Mouse (Mus musculus) CH12.LX (cell line): ENCODE data around the gene Gm44511.
"Not testable (repeated sequence)": the region's sequence is repeated elsewhere in the genome, so short reads cannot be mapped to it uniquely, and the experiment has no call there.

ENCODE experiments used
- CTCF ChIP-seq, 2 experiments: IDR thresholded peaks in 1 of 2; conservative IDR thresholded peaks in 1 of 2; 2 replicates each; pipeline ENCODE4 v1.5.1; 2011 to 2012; ENCODE audit warnings: low read depth in 2 of 2, low read length in 2 of 2, improper control_type of control experiment in 1 of 2, inconsistent platforms in 1 of 2, mild to moderate bottlenecking in 1 of 2, moderate library complexity in 1 of 2
- EP300 ChIP-seq: IDR thresholded peaks from 2 replicates; pipeline ENCODE4 v1.6.1; 2011; ENCODE audit warnings: low read length, improper control_type of control experiment
- ETS1 ChIP-seq: conservative IDR thresholded peaks from 2 replicates; pipeline ENCODE4 v1.6.1; 2012; ENCODE audit warnings: low read depth, mild to moderate bottlenecking, inconsistent platforms, low read length, improper control_type of control experiment, moderate library complexity
- MXI1 ChIP-seq: IDR thresholded peaks from 2 replicates; pipeline ENCODE4 v1.6.1; 2011; ENCODE audit warnings: mild to moderate bottlenecking, low read depth, low read length, improper control_type of control experiment
- MYC ChIP-seq: IDR thresholded peaks from 2 replicates; pipeline ENCODE4 v1.6.1; 2011; ENCODE audit warnings: low read depth, mild to moderate bottlenecking, improper control_type of control experiment, low read length
- NRF1 ChIP-seq: IDR thresholded peaks from 2 replicates; pipeline ENCODE4 v1.6.1; 2014; ENCODE audit warnings: low read depth, mild to moderate bottlenecking, inconsistent platforms, low read length, improper control_type of control experiment, moderate library complexity
- RAD21 ChIP-seq: IDR thresholded peaks from 2 replicates; pipeline ENCODE4 v1.6.1; 2011; ENCODE audit warnings: low read depth, mild to moderate bottlenecking, low read length, improper control_type of control experiment, moderate library complexity
- RCOR1 ChIP-seq: conservative IDR thresholded peaks from 2 replicates; pipeline ENCODE4 v1.6.1; 2012; ENCODE audit warnings: low read depth, mild to moderate bottlenecking, inconsistent platforms, low read length, improper control_type of control experiment
- UBTF ChIP-seq: IDR thresholded peaks from 2 replicates; pipeline ENCODE4 v1.6.1; 2012; ENCODE audit warnings: low read depth, mild to moderate bottlenecking, inconsistent platforms, low read length, improper control_type of control experiment, moderate library complexity
- ZC3H11A ChIP-seq: IDR thresholded peaks from 2 replicates; pipeline ENCODE4 v1.6.1; 2012; ENCODE audit warnings: low read depth, mild to moderate bottlenecking, inconsistent platforms, low read length, improper control_type of control experiment

GRCm38 (mm10) chr6:128754265-128754664 is 71.8 kb downstream of the Gm44511 start:
- not testable (repeated sequence) for TF ChIP-seq CTCF (conservative IDR thresholded peaks at IDR 0.05 in 1 of 2, IDR thresholded peaks at IDR 0.05 in 1 of 2; ENCODE audit: low read depth in 2 of 2, low read length in 2 of 2); MYC; NRF1; ETS1; MXI1; RAD21; RCOR1; ZC3H11A; UBTF; EP300
